Mouse (Mus musculus) fat pad, adult 2 months (tissue): ENCODE results near the gene Gm20388.

Experiments used
- DNase-seq: peaks from one replicate; pipeline ENCODE4 v3.0.0-alpha.2; 2011; ENCODE audit warnings: low read depth, low spot score; ENCODE audit errors: extremely low read depth

Gene Gm20388

GRCm38 (mm10) chr8:122836199-122836598 is 2925.6 kb downstream of the Gm20388 start:
- no peak for DNase-seq

GRCm38 (mm10) chr8:122836696-122837095 is 2926.1 kb downstream of the Gm20388 start:
- DNase-seq = no peak

GRCm38 (mm10) chr8:122844161-122844560 is 2933.5 kb downstream of the Gm20388 start:
- DNase-seq = no peak

- no peak for DNase-seq
These were observed 2935.0 kb downstream of the Gm20388 start for GRCm38 (mm10) chr8:122845662-122846061.

- DNase-seq = no peak
These were observed 2937.4 kb downstream of the Gm20388 start, which contains the start of gene Cdh15 for GRCm38 (mm10) chr8:122847829-122848561. Gene Cdh15 (plus strand): TSS chr8:122847966.

- DNase-seq = no peak
These were observed 2938.7 kb downstream of the Gm20388 start for GRCm38 (mm10) chr8:122849152-122849910.

GRCm38 (mm10) chr8:122850641-122851240 is 2940.1 kb downstream of the Gm20388 start:
- DNase-seq = no peak

GRCm38 (mm10) chr8:122851692-122852545 is 2941.3 kb downstream of the Gm20388 start:
- DNase-seq = no peak

GRCm38 (mm10) chr8:122852546-122852905 is 2941.9 kb downstream of the Gm20388 start:
- no peak for DNase-seq

GRCm38 (mm10) chr8:122853340-122853771 is 2942.7 kb downstream of the Gm20388 start:
- no peak for DNase-seq

GRCm38 (mm10) chr8:122854388-122854787 is 2943.7 kb downstream of the Gm20388 start:
- no peak for DNase-seq

- no peak for DNase-seq
These were observed 2944.5 kb downstream of the Gm20388 start for GRCm38 (mm10) chr8:122855123-122855522.

GRCm38 (mm10) chr8:122856288-122856687 is 2945.6 kb downstream of the Gm20388 start:
- DNase-seq = no peak

GRCm38 (mm10) chr8:122859843-122860242 is 2949.2 kb downstream of the Gm20388 start:
- DNase-seq = no peak

- no peak for DNase-seq
These were observed 2954.1 kb downstream of the Gm20388 start for GRCm38 (mm10) chr8:122864719-122865129.

- no peak for DNase-seq
These were observed 2954.8 kb downstream of the Gm20388 start for GRCm38 (mm10) chr8:122865441-122865840.

GRCm38 (mm10) chr8:122866231-122866630 is 2955.6 kb downstream of the Gm20388 start:
- DNase-seq = no peak

- DNase-seq = no peak
These were observed 2957.3 kb downstream of the Gm20388 start for GRCm38 (mm10) chr8:122867982-122868381.

- no peak for DNase-seq
These were observed 2959.8 kb downstream of the Gm20388 start for GRCm38 (mm10) chr8:122870377-122870863.

- DNase-seq = no peak
These were observed 2961.0 kb downstream of the Gm20388 start for GRCm38 (mm10) chr8:122871663-122872062.

- no peak for DNase-seq
These were observed 2962.5 kb downstream of the Gm20388 start for GRCm38 (mm10) chr8:122873171-122873570.
